Mouse (Mus musculus) neural tube, embryonic 10.5 days (tissue): Measurements from ENCODE around the gene Snx29.

Experiments used
- DNase-seq: peaks from one replicate; pipeline ENCODE4 v3.0.0-alpha.2; 2017; ENCODE audit warnings: low spot score; ENCODE audit errors: extremely low spot score

Snx29 gene

DNA sequence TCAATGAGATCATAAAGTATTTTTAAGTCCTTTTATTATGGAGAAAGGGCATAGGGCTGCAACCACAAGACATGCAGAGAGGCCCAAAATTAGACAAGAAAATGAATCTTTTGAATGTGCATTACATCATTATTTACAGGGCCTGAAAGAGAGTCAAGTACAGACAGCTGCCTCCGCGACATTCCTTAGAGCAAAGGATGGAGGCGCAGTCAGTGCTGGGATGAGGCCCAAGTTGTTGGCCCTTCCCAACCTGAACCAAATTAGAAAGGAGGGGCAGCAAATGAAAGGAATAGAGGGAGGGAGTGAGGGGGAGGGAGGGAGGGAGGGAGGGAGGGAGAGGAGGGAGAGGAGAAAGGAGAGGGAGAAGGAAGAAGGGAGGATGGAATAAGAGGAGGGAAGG is 453.8 kb downstream of the Snx29 start:
- DNase-seq = no peak

DNA sequence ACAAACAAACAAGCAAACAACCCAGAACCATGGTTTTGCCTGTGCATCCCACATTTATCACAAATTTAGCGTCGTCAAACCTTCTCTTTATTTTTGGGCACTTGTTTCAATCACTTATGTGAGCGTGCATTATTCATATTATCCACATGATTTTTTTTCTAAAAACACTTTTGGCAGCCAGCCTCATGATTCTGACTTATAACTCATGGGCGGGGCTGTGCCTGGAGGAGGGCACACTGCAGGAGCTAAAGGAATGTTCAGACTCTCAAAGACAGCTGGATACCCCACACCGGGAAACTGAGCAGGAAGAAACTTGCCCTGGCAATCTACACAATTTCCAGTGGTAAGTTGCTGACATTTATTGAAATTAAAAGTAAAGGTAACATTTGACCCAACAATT is 455.5 kb downstream of the Snx29 start:
- DNase-seq = no peak

DNA sequence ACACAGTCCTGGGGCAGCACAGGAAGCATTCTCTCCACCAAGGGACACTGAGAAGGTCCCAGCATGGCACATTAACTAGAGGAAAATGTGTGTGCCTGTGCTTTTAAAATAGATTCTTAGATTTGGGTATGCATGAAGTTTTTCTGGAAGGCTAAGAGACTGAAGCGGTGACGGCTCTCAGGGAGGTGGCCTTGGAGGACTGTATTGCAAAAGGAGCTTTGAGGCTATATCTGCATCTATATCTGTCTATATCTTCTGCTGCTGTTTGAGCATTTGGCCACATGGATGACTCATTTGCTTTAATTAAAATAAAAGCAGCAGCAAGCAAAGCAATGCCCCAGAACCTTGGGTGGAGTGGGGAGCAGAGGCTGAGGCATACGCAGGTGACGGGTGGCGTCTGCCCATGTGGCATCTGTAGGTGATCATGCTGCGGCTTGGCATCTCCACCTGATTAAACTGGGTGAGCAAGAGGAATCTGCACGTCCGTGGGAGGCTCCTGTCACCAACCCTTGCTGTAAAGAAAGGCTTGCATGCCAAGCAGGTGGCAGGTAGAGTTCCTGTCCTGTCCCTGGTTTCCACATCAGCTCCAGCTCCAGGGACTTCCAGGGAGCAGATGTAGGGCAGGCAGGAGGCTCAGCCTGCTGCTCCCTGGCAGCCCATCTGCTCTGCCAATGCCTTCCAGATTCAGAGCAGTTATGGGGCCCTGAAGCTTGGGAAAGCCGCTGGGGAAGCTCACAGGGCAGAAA is 456.2 kb downstream of the Snx29 start:
- DNase-seq = no peak

DNA sequence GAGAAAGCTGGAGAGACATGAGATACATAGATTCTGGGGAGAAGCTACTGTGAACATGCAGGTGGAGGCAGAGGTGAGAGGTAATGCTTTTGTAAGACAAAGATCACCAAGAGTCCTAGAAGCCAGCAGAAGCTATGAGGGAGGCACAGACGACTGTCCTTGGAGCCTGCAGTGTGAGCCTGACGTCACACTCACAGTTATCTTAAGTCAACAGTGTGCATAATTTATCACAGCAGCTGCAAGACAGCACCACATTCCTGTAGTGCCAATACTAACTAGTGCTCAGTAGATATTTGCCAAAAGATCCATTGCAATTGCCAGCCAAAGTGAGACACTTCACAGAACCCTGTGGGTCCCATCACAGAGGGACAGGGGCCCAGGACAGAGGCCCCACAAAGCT is 459.4 kb downstream of the Snx29 start:
- no peak for DNase-seq

DNA sequence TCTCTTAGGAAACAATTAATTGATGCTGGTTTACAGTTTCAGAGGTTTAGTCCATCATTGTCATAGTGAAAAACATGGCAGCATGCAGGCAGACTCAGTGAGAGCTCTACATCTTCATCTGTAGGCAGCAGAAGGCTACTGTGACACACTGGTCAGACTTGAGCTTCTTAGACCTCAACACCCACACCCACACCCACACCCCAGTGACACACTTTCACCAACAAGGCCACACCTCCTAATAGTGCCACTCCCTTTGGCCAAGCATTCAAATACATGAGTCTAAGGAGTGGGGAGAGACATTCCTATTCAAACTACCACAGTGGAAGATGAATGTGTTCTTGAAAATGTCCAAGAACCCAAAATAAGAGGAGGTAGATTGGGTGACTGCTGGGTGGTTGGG is 460.6 kb downstream of the Snx29 start:
- DNase-seq = no peak

DNA sequence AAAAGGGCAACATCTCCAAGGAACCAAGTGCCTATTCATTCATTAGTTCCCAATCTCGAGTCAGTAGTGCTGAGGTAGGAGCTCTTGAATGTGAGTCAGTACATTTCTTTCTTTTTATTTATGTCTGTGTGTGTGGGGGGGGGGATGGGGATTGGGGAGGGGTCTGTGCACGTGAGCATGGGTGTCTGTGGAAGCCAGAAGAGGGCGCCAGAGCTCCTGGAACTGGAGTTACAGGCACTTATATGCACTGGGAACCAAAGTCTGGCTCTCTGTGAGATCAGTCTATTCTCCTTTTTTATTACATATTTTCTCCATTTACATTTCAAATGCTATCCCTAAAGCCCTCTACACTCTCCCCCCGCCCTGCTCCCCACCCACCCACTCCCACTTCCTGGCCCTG is 461.6 kb downstream of the Snx29 start:
- DNase-seq = no peak

DNA sequence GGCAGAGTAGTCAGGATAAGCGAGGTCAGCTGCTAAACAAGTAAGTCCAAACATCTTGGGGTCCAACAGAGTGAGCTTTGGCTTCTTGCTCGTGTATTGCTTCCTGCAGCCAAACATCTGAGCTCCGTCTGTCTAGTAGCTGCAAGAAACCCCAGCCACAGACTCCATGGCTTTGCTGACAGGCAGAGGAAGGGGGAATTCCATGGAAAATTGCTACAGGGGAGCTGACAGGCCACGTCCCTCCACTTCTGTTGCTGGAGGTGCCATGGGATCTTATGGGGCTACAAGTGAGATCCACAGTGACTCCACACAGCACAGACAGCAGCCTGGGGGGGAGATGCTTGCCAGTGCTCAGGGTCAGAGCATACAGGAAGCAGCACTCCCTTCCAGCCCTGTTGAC is 463.1 kb downstream of the Snx29 start:
- DNase-seq = no peak

DNA sequence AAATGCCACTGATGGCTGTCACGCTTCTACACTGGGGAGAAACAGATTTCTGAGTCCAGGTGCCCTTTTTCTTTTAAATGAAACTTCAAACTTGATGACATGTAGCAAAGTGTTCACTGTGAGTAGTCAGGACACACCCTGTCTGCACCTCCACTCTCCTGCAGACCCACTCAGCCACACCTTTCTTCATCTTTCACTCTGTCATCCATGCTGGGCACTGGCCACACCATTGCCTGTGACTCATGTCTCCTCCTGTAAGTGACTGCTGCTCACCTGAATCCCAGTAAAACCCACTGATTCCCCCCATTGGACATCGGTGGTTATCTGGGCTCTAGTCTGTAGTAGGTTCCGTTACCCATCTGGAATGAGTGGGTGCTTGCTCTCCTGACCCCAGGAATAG is 467.8 kb downstream of the Snx29 start:
- no peak for DNase-seq

DNA sequence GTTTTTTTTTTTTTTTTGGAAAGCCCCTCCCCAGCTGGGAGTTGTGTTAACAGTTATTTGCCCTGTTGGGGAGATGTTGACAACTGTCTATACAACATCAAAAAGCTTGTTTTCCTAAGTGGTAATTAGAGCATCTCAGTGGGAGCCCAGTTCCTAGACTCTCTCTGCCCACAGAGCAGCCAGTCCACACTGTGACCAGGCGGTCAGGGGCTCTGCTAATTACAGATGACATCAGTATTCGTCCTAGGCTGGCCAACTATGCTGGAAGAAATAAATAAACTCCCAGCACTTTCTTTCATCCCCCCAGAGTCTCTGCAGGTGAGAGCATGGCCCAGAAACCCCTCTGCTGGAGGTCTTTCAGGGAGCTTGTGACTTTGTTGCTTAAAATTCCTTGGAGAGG is 470.7 kb downstream of the Snx29 start:
- no peak for DNase-seq

DNA sequence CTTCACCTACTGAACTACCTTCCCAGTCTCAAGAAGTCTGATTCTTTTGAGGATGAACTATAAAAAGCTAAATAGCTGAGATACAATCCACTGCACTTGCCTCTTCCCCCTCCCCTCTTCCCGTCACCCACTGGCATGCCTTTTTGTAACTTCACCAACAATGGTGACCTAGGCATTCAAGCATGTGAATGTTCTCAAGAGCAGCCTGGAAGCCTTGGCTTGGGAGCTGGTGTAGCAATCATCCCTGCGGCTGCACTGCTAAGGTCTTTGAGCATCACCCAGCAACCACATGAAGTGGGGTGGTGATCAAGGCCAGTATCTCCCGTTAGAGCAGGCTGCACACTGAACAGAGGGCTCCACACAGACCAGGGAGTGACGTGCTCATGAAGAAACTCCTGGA is 471.9 kb downstream of the Snx29 start:
- DNase-seq = no peak

DNA sequence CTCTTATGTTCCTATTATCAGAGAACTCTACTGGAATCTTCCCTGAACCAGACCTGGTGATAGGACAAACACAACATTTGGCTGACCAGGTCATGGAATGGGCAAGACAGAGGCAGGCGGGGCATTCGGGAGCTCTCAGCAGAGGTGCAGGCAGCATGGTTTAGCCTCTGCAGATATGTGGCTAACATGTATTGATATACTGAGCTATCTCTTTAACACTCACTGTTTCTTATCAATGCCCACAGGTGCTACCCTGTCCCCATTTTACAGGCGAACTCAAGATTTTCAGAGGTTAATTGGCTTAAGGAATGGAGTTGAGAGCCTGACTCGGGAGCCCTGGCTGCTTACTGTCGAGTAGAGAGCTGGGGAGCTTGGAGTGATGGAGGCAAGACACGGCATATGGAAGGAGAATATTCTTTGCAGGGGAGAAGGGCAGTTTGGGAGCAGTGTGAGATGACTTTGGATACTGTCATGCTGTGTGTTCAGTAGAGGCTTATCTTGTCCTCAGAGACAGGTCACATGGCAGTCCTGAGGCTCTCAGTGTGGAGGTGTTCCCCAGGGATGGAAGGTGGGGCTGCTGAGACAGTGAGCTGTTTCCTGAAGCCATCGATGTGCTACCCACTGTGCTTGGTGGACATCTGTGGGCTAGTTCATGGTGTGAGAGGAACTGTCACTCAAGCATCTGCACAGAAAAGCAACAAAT is 473.2 kb downstream of the Snx29 start:
- no peak for DNase-seq

DNA sequence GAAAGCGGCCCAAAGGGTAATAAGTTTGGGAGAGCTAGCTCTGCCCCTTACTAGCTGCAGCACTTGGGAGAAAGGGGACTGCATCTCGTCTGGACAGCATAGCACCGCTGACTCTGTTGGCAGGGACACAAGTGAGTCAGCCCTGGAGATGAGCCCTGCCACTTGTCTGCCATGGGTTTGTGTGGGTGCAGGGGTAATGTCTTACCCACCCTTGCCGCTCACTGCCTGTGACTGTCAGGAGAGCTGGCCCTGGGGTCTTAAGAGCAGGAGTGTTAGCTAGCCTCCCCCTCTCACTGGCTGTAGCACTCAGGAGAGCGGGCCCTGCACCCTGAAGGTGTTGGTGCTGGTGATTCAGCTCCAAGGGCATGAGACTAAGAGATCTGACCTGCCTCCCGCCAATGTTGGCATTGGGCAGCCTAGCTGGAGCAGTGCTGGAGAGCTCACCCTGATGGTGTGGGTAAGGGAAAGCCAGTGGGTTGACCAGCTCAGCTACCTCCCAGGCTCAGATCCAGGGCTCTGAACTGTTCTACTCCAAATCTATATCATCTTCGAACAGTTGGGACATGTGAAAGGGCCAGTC is 479.3 kb downstream of the Snx29 start:
- DNase-seq = no peak
